Mouse (Mus musculus) heart, adult 2 months (tissue): Measurements from ENCODE around the gene Ppil6.

Experiments
- CTCF ChIP-seq: fragments of 200-600 bp; IDR thresholded peaks from 2 replicates; pipeline ENCODE4 v1.8.1; 2022; ENCODE audit warnings: antibody characterized with exemption, mild to moderate bottlenecking, moderate library complexity
- EP300 ChIP-seq: fragments of 200-500 bp; IDR thresholded peaks from 2 replicates; pipeline ENCODE4 v1.6.1; 2011; ENCODE audit warnings: low read depth, low read length, control low read depth; ENCODE audit not compliant: insufficient read depth
- POLR2A ChIP-seq: fragments of 200-500 bp; IDR thresholded peaks from 2 replicates; pipeline ENCODE4 v1.6.1; 2011; ENCODE audit warnings: mild to moderate bottlenecking, low read depth, low read length, control low read depth; ENCODE audit not compliant: insufficient read depth

DNA sequence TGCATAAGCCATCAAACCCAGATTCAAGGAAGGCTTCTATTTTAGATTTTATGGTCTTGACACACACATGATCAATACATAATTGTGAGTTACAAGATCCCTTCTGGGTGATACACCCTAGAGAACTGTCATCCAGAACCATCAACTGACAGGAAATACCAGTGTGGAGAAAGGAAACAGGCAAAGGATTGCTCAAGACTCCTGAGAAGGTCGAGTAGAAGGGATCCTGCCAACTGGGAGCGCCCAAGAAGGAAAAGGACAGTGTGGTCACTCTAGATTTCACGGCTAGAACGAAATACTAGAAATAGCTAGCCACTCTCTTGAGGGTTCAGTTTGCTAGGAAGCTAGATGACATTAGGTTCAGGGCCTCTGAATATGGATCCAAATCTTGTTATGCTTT is 53.2 kb downstream of the Ppil6 start:
- no peak for TF ChIP-seq EP300
- no peak for TF ChIP-seq CTCF
- TF ChIP-seq POLR2A = no peak
